Mouse (Mus musculus) stomach, embryonic 14.5 days (tissue): ENCODE results near the gene Mroh2a. TPM values are rescaled to one million over a fixed set of nuclear protein-coding genes. Genes with fewer than 3 reads are reported as not detected.
A peak's percentile ranks its signal among the peaks of the same experiment; 100 is the strongest.

Experiments
- ATAC-seq: fragments of 200-750 bp; cut with Nextera tagmentation; 2 replicates; pipeline ENCODE4 v1.8.0; 2017; ENCODE audit warnings: low read depth, moderate TSS enrichment; ENCODE audit not compliant: insufficient number of reproducible peaks, insufficient read depth, low FRiP score
- H3K27ac ChIP-seq: fragments of 300-500 bp; sonication (generic); 2 replicates; pipeline ENCODE4 v1.5.1; 2014; ENCODE audit warnings: mild to moderate bottlenecking, low read length, moderate library complexity, mixed read lengths
- H3K27me3 ChIP-seq: fragments of 300-500 bp; sonication (generic); 2 replicates; pipeline ENCODE4 v1.6.1; 2014; ENCODE audit warnings: low read length, control low read depth, mixed read lengths; ENCODE audit not compliant: control insufficient read depth, insufficient read depth
- H3K36me3 ChIP-seq: fragments of 300-500 bp; sonication (generic); 2 replicates; pipeline ENCODE4 v1.6.1; 2014; ENCODE audit warnings: mild to moderate bottlenecking, control low read depth, low read length, moderate library complexity, mixed read lengths; ENCODE audit not compliant: control insufficient read depth, insufficient read depth
- H3K4me1 ChIP-seq: fragments of 300-500 bp; sonication (generic); 2 replicates; pipeline ENCODE4 v1.6.1; 2014; ENCODE audit warnings: low read length, control low read depth, mixed read lengths; ENCODE audit not compliant: control insufficient read depth, insufficient read depth
- H3K4me2 ChIP-seq: fragments of 300-500 bp; sonication (generic); replicated peaks from 2 replicates; pipeline ENCODE4 v1.6.1; 2014; ENCODE audit warnings: low read depth, low read length, control low read depth
- H3K4me3 ChIP-seq: fragments of 300-500 bp; sonication (generic); 2 replicates; pipeline ENCODE4 v1.5.1; 2014; ENCODE audit warnings: low read depth, low read length, control low read depth
- H3K9ac ChIP-seq: fragments of 300-500 bp; sonication (generic); replicated peaks from 2 replicates; pipeline ENCODE4 v1.6.1; 2014; ENCODE audit warnings: low read depth, mild to moderate bottlenecking, control low read depth, low read length, moderate library complexity, mixed read lengths
- H3K9me3 ChIP-seq: fragments of 300-500 bp; sonication (generic); 2 replicates; pipeline ENCODE4 v1.6.1; 2016; ENCODE audit warnings: low read depth, low read length, control low read depth; ENCODE audit not compliant: control insufficient read depth
- WGBS: fragments of 180-500 bp; shearing (Covaris S2); extraction: QIAGEN DNeasy Blood & Tissue Kit; methylation state at CpG from one replicate; pipeline ENCODE4 v1.1.7; 2014; 5-methylcytosine and 5-hydroxymethylcytosine counted together
- polyA plus RNA-seq: library from polyadenylated mRNA; unstranded; fragments of >200 nt; fragmentation: Nextera tagmentation; extraction: Ambion mirVana; gene quantifications from 2 replicates; pipeline ENCODE4 v1.2.1, GENCODE M21; 2014

Mroh2a gene
- polyA plus RNA-seq, 1 experiment from 2014 or later, result 1.9 TPM

DNA sequence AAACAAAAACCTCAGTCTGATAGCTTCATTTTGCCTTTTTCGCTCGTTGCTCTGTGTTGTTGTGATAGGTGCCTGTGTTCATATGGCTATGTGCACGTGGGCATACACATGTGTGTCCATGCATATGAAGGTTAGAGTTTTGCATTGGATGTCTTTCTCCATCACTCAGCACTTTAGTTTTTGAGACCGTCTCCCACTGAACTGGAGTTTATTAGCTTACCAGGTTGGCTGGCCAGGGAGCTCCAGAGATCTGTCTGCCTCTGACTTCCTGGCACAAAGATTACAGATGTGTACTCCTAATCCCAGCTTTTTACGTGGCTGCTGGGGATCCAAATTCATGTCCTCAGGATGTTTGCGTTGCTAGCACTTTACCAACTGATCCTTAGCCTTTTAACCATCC, 77.0 kb downstream of the Mroh2a start:
- Histone ChIP-seq H3K36me3 (no peaks in the 10 kb centered on the region), H3K4me1 (no peaks in the 10 kb centered on the region), H3K4me2 (no peak overlapping the region), H3K9me3 (peaks cover 80% of the 10 kb centered on the region), H3K4me3 (no peak overlapping the region), H3K27ac (no peak overlapping the region), H3K27me3 (no peaks in the 10 kb centered on the region), H3K9ac (no peak overlapping the region)
- WGBS, result 61% methylated on average over 6 of the region's 6 CpGs
- no peak for ATAC-seq

GRCm38 (mm10) chr1:88304261-88304985, 77.6 kb downstream of the Mroh2a start:
- Histone ChIP-seq H3K4me1 (no peaks in the 10 kb centered on the region), H3K27ac (no peak overlapping the region), H3K9ac (no peak overlapping the region), H3K4me2 (no peak overlapping the region), H3K9me3 (peaks cover 80% of the 10 kb centered on the region), H3K36me3 (no peaks in the 10 kb centered on the region), H3K27me3 (no peaks in the 10 kb centered on the region), H3K4me3 (no peak overlapping the region)
- WGBS, result 58% methylated on average over 8 of the region's 8 CpGs
- ATAC-seq, result no peak

- H3K9ac ChIP-seq, result no peak overlapping the region
- peaks cover 79% of the 10 kb centered on the region for H3K9me3 ChIP-seq
- H3K4me1 ChIP-seq, result no peaks in the 10 kb centered on the region
- WGBS, result 45% methylated on average over 6 of the region's 6 CpGs
- peak; percentile 21; the same call in 1 of the 2 replicates for ATAC-seq
- H3K4me3 ChIP-seq, result no peak overlapping the region
- no peaks in the 10 kb centered on the region for H3K27me3 ChIP-seq
- H3K36me3 ChIP-seq, result no peaks in the 10 kb centered on the region
- no peak overlapping the region for H3K4me2 ChIP-seq
- no peak overlapping the region for H3K27ac ChIP-seq
These were observed 78.4 kb downstream of the Mroh2a start for GRCm38 (mm10) chr1:88305018-88305795.

- Histone ChIP-seq H3K27ac (no peak overlapping the region), H3K4me1 (no peaks in the 10 kb centered on the region), H3K9me3 (peaks cover 70% of the 10 kb centered on the region), H3K4me2 (no peak overlapping the region), H3K36me3 (no peaks in the 10 kb centered on the region), H3K9ac (no peak overlapping the region), H3K4me3 (no peak overlapping the region), H3K27me3 (no peaks in the 10 kb centered on the region)
- WGBS, result 59% methylated on average over 1 of the region's 1 CpGs
- no peak for ATAC-seq
These were observed 79.8 kb downstream of the Mroh2a start for GRCm38 (mm10) chr1:88306543-88306942.

- Histone ChIP-seq H3K36me3 (no peaks in the 10 kb centered on the region), H3K27ac (no peak overlapping the region), H3K4me2 (no peak overlapping the region), H3K4me3 (no peak overlapping the region), H3K4me1 (no peaks in the 10 kb centered on the region), H3K9ac (no peak overlapping the region), H3K9me3 (peaks cover 64% of the 10 kb centered on the region), H3K27me3 (no peaks in the 10 kb centered on the region)
- 66% methylated on average over 12 of the region's 12 CpGs for WGBS
- no peak for ATAC-seq
These were observed 80.4 kb downstream of the Mroh2a start for GRCm38 (mm10) chr1:88307180-88307579.

GRCm38 (mm10) chr1:88309020-88309419, 82.2 kb downstream of the Mroh2a start:
- WGBS, result 51% methylated on average over 2 of the region's 2 CpGs
- H3K4me1 ChIP-seq, result no peaks in the 10 kb centered on the region
- H3K4me2 ChIP-seq, result no peak overlapping the region
- H3K27ac ChIP-seq, result no peak overlapping the region
- H3K9ac ChIP-seq, result no peak overlapping the region
- no peak overlapping the region for H3K4me3 ChIP-seq
- no peak for ATAC-seq
- H3K36me3 ChIP-seq, result no peaks in the 10 kb centered on the region
- H3K27me3 ChIP-seq, result no peaks in the 10 kb centered on the region
- H3K9me3 ChIP-seq, result peaks cover 49% of the 10 kb centered on the region

GRCm38 (mm10) chr1:88309905-88310304, 83.1 kb downstream of the Mroh2a start:
- H3K36me3 ChIP-seq, result no peaks in the 10 kb centered on the region
- ATAC-seq, result no peak
- H3K4me3 ChIP-seq, result no peak overlapping the region
- H3K4me1 ChIP-seq, result no peaks in the 10 kb centered on the region
- no peaks in the 10 kb centered on the region for H3K27me3 ChIP-seq
- WGBS, result 51% methylated on average over 3 of the region's 3 CpGs
- no peak overlapping the region for H3K9ac ChIP-seq
- H3K4me2 ChIP-seq, result no peak overlapping the region
- H3K9me3 ChIP-seq, result peaks cover 41% of the 10 kb centered on the region
- no peak overlapping the region for H3K27ac ChIP-seq

DNA sequence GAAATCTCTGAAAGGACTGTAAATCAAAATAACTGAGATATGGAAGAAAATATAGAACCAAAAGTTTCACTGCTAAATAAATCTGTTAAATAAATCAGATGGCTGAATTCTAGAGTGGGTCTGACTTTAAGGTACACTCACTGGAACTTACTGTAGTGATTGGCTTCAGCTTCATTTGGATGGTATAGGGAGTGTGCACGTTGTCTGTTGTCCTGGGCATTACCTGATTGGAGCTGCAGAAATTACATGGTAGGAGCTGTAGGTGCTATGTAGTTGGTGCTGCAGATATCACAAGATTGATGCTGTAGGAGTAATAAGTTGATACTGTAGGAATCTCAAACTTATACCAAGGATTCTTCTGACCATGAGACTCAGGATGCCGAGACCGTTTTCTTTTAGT, 83.6 kb downstream of the Mroh2a start:
- Histone ChIP-seq H3K36me3 (no peaks in the 10 kb centered on the region), H3K4me1 (no peaks in the 10 kb centered on the region), H3K27me3 (no peaks in the 10 kb centered on the region), H3K4me2 (no peak overlapping the region), H3K27ac (no peak overlapping the region), H3K9ac (no peak overlapping the region), H3K4me3 (no peak overlapping the region), H3K9me3 (peaks cover 39% of the 10 kb centered on the region)
- no peak for ATAC-seq
- WGBS, result 66% methylated on average over 3 of the region's 3 CpGs
